Comparison of ENCODE assay signal across 8 mouse cellular contexts in genomic region chr11:3137279-3137678, GRCm38 (mm10). TPM values are rescaled to one million over a fixed set of nuclear protein-coding genes. Genes with fewer than 3 reads are reported as not detected.
DNase-seq lines count a peak whose midpoint lies in the region; ATAC-seq and TF ChIP-seq lines count a peak whose summit lies in the region.
"Not testable (repeated sequence)": the region's sequence is repeated elsewhere in the genome, so short reads cannot be mapped to it uniquely, and the experiment has no call there.

No protein-coding gene starts in this region.

- not testable (repeated sequence) for H3K27ac ChIP-seq in embryonic facial prominence, embryonic 10.5 days (replicated peaks); hindbrain, embryonic 15.5 days (replicated peaks); lung, postnatal 0 days (ENCODE audit: low read length)

- H3K9me3 ChIP-seq in embryonic facial prominence, embryonic 10.5 days: peaks cover 21% of the 10 kb centered on the region
- H3K9me3 ChIP-seq in hindbrain, embryonic 15.5 days: peaks cover 23% of the 10 kb centered on the region
- not testable (repeated sequence) for H3K9me3 ChIP-seq in lung, postnatal 0 days (ENCODE audit: low read length)

- DNase-seq in MN1 (ENCODE audit: low spot score): peak; percentile 49
- DNase-seq in embryonic facial prominence, embryonic 10.5 days (ENCODE audit: low spot score): peak; percentile 35
- DNase-seq in heart, adult 11 months: peak; percentile 97
- peak; percentile 62 for DNase-seq in layer of hippocampus, adult 11-12 months (ENCODE audit: low spot score)
- peak; percentile 27 for DNase-seq in lung, postnatal 0 days (ENCODE audit: low spot score)
- peak; percentile 42 for DNase-seq in thymus, postnatal 14 days

- not testable (repeated sequence) for H3K4me2 ChIP-seq in hindbrain, embryonic 15.5 days; lung, postnatal 0 days (replicated peaks; ENCODE audit: low read depth, low read length)

- H3K4me3 ChIP-seq in embryonic facial prominence, embryonic 10.5 days; hindbrain, embryonic 15.5 days; lung, postnatal 0 days (ENCODE audit: low read depth, low read length): not testable (repeated sequence)

- not testable (repeated sequence) for TF ChIP-seq CTCF in lung, postnatal 0 days (IDR thresholded peaks at IDR 0.05)

- 91% methylated on average over 4 of the region's 4 CpGs for WGBS in embryonic facial prominence, embryonic 10.5 days
- WGBS in hindbrain, embryonic 15.5 days: 91% methylated on average over 4 of the region's 4 CpGs
- WGBS in lung, postnatal 0 days: 92% methylated on average over 4 of the region's 4 CpGs

- H3K4me1 ChIP-seq in embryonic facial prominence, embryonic 10.5 days; hindbrain, embryonic 15.5 days (replicated peaks); lung, postnatal 0 days (ENCODE audit: insufficient read depth, low read depth, low read length): not testable (repeated sequence)

- TF ChIP-seq EP300 in lung, postnatal 0 days (IDR thresholded peaks at IDR 0.05): not testable (repeated sequence)

- H3K27me3 ChIP-seq in embryonic facial prominence, embryonic 10.5 days (replicated peaks; ENCODE audit: low read depth, poor library complexity, severe bottlenecking); hindbrain, embryonic 15.5 days; lung, postnatal 0 days (replicated peaks; ENCODE audit: insufficient read depth, low read length): not testable (repeated sequence)

- H3K36me3 ChIP-seq in embryonic facial prominence, embryonic 10.5 days (replicated peaks); hindbrain, embryonic 15.5 days; lung, postnatal 0 days (ENCODE audit: insufficient read depth, low read length): not testable (repeated sequence)

- ATAC-seq in hindbrain, embryonic 15.5 days (ENCODE audit: low FRiP score, low read depth): peak; percentile 16; the same call in 1 of the 2 replicates
- ATAC-seq in lung, postnatal 0 days: peak; percentile 11
- peak; percentile 0; the same call in 1 of the 2 replicates for ATAC-seq in neutrophil, adult 5-6 weeks (ENCODE audit: extremely low read depth, insufficient number of reproducible peaks, low FRiP score, poor library complexity, severe bottlenecking)

- H3K9ac ChIP-seq in hindbrain, embryonic 15.5 days; lung, postnatal 0 days (replicated peaks; ENCODE audit: low read depth): not testable (repeated sequence)

RNA-seq across cellular contexts. Expression of gene Sfi1, which starts 56.0 kb away (rescaled TPM):
- polyA plus RNA-seq in embryonic facial prominence, embryonic 10.5 days (2016; fragmentation: Nextera tagmentation; extraction: Ambion mirVana): 12.1 and 12.4 TPM in 2 replicates
- 16.9 and 17.2 TPM in 2 replicates for polyA plus RNA-seq in hindbrain, embryonic 15.5 days (2015; fragmentation: Nextera tagmentation; extraction: Ambion mirVana)
- polyA plus RNA-seq in lung, postnatal 0 days (2015; fragmentation: Nextera tagmentation; extraction: Ambion mirVana): 7.9 and 8.3 TPM in 2 replicates
- total RNA-seq in neutrophil, adult 5-6 weeks (2017): 60.9 and 65.4 TPM in 2 replicates

Comparison
In these comparisons a context has a peak if more than half of its experiments do, and no peak if none do; other contexts are left out.
1. DNase-seq: peak in every context shown above with its lines; median percentile 97 in heart, adult 11 months; 62 in layer of hippocampus, adult 11-12 months; 49 in MN1; 42 in thymus, postnatal 14 days; 35 in embryonic facial prominence, embryonic 10.5 days; 27 in lung, postnatal 0 days.